Mouse (Mus musculus): ENCODE measurements around the gene Cx3cr1.
A peak's percentile ranks its signal among the peaks of the same experiment; 100 is the strongest.

Gene Cx3cr1

DNA sequence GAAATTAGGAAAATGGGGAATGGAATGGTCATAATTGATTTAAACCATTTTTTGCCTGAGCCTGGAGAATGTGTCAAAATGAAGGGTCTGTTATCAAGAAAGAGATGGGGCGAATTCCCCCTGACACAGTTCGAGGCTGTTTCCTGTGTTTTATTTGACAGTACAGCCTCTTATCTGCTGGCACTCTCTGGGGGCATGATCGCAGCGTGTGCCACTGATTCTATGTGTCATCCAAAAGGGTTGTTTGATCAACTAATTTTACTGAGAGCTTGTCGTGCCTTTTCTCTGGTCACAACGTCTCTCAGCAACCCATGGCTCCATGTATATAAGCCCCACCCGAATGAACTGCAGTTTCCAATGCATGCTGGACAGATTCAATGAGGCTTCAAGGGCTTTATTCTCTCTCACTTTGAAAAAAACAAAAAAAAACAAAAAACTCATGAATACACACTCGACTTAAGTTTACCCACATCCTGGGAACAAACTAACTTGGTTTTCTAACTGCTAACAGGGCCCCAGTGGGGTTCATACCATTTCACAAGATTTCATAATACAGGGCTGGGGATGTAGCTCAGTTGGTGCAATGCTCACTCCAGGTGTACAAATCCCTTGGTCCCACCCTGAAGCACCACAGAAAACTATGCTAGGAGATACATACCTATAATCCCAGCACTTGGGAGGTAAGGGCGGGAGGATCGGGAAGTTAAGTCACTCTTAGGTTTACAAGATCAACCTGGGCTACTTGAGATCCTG lies 76.4 kb downstream of the Cx3cr1 start:
- DNase-seq (ENCODE audit: low spot score) = no peak

DNA sequence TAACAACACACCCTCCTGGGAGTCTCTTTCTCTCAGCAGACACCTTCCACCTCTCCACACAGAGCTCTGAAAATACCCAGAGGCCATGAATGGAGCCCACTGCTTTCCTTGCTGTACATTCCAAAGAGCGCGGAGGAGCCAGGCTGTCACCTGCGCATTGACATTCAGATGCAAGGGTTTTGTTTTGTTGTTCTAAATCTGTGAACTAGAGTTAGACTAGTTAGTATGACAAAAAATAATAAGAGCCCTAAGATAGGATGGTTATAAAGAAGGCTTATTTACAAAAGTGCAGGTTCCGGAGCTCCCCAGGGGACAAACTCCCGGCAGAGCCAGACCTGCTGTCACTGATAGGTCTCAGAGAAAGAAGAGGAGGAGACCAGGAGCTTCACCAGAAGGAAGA lies 78.4 kb downstream of the Cx3cr1 start:
- DNase-seq (ENCODE audit: low spot score) = no peak

DNA sequence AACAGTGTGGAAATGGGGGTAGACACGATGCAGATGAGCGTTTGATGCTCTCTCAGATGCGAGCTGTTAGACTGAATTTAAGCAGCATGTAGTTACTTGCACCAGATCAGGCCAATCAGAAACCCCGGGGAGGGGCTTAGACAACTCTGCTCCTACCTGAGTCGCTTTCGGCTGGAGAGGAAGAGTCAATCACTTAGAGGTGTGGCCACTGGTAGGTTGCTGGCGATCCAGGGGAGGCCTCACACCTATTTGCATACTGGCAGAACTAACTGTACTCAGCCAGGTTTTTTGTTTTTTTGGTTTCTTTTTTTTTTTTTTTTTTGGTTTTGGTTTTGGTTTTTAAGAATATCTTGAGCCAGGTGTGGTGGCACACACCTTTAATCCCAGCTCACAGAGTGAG lies 81.4 kb downstream of the Cx3cr1 start:
- DNase-seq (ENCODE audit: low spot score) = no peak

DNA sequence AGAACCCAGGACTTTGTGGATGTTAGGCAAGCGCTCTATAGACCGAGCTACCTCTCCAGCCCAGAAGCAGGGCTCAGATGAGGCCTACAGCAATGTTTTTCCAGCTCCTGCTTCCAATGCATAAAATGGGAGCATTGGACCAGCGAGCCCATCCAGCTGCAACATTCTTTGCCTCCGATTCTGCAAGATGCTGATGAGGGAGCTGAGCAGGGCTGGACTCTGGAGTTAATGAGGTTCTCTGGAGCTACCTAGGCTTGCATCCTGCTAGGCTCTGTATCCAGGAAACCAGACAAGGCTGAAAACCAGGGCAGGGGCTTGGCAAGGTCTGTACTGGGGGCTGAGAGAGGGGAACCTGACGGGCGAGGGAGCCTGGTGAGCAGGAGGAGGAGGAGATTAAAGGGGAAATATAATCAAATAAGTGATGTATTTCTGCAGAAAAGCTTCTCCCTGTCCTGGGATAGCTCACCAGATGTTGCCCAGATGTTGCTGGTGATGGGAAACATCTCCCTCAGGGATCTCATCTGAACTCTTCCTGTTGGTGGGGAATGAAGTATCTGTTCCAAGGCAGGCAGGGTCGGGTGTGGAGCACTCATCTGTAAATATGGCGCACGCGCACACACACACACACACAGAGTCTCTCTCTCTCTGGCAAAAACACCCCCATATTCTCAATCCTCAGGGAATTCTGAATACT lies 83.7 kb downstream of the Cx3cr1 start:
- DNase-seq (ENCODE audit: low spot score) = no peak

DNA sequence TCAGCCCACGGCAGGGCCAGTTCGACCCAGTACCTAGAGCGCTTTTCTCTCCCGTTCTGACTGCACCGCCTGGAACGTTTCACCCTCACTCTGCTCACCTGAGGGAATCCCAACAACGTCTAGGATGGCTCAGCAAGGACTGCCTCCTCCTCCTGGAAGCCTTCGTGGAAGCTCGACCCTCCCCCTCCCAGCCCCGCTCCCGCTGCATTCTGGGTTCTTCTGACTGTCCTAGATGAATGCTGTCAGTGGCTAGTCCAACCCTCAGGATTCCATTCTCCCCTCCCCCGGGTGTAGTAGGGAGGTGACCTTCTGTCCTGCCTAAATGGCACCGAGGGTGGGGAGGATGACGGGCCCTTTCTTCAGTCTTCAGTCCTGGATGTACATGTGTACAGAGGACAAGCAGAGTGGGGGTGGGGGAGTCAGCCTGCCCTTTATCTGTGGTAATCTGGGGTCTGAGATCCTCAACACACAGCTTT lies 85.1 kb downstream of the Cx3cr1 start, which contains the start of gene Csrnp1:
Gene Csrnp1 (minus strand): TSS at position 123 of the 476 bp plus-strand sequence.
- peak; percentile 73 for DNase-seq (ENCODE audit: low spot score)

DNA sequence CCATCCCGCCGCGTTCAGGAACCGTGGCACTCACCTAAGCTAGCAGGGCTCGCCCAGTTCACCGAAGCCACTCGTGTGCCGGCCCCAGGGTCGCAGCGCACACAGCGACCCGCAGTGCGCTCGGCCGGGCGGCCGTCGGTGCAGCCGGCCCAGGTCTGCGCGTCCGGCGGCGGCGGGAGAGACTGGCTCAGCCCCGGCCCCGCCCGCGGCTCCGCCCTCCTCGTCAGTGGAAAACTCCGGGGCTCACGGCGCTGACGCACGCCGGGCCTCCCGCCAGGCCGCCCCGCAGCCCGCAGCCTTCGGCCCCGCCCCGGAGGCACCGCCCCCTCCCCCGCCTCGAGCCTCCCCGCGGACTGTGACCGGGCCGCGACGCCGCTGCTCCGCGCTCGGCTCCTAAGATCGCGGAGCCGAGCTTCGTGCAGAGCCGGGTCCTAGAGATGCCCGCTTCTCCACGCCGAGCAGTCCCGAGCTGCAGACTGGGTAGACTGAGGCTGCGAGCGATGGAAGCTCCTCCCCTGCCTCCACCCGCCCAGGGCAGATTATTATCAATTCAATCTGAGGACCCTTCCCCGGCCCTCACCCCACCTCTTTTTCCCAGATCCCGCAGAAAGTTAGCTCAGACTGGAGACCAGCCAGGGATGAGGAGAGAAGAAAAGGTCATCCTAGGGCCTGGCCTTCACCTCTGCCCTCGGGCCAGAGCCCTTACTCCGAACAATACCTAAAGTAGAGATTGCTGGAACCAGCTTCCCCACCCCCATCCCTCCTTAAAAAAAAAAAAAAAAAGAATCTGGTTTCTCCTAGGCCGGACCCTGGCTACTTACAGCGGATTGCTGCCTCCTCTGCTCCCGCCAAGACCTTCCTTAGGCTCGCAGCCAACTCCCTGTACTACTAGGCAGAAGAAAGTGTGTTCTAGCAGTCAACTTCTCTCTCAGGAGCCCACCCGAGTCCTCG lies 85.8 kb downstream of the Cx3cr1 start:
- DNase-seq (ENCODE audit: low spot score) = peak; percentile 83

DNA sequence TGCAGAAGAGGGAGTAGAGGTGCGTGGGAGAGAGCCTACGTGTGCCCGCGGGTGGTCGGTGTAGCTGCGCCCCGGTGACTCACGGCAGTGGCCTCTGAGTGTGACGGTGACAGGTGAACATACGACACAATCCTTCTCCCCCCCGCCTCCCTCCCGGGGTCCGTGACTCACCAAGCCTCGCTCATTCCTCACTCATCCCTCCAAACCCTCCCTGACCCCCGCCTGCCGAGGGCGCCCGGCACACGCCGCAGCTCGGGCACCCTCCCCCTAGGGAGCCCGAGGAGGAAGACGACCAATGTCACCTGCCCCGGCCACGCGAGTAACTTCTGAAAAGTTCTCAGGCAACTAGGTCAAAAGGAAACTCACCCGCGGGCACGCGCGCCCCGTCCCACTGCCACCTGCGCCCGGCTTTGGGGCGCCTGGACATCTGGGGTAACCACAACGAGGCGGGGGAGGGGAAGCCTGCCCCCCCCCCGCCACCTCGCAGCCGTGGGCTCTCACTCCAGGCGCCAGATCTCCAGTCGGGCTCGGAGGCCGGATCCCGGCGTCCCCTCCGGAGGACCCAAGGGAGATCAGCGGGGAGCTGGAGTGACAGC lies 86.6 kb downstream of the Cx3cr1 start:
- DNase-seq (ENCODE audit: low spot score) = no peak

DNA sequence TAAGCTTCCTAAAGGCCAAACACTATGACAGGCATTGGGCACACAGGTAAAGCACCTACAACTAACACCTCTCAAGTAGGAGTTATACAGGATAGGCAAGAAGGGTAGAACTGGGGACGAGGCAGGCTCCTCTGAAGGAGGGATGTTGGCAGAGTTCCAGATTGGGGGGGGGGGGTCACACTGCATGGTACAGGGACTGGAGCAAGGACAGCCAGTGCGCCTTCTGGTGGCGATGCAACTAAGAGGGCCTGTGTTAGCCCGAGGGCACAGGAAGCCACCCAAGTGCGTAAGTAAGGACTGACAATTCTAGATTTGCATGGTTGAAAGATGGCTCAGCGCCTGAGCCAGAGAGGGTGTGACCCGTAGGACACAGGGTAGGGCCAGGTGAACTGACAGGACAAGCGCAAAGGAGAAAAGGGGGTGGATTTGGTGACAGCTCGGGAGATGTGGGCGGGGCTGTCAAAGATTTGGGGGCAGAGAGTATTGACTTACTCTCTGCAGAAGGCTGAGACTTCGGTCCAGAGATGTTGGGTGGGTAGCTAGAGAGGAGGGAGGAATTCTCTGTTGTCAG lies 87.4 kb downstream of the Cx3cr1 start:
- DNase-seq (ENCODE audit: low spot score) = peak; percentile 63

DNA sequence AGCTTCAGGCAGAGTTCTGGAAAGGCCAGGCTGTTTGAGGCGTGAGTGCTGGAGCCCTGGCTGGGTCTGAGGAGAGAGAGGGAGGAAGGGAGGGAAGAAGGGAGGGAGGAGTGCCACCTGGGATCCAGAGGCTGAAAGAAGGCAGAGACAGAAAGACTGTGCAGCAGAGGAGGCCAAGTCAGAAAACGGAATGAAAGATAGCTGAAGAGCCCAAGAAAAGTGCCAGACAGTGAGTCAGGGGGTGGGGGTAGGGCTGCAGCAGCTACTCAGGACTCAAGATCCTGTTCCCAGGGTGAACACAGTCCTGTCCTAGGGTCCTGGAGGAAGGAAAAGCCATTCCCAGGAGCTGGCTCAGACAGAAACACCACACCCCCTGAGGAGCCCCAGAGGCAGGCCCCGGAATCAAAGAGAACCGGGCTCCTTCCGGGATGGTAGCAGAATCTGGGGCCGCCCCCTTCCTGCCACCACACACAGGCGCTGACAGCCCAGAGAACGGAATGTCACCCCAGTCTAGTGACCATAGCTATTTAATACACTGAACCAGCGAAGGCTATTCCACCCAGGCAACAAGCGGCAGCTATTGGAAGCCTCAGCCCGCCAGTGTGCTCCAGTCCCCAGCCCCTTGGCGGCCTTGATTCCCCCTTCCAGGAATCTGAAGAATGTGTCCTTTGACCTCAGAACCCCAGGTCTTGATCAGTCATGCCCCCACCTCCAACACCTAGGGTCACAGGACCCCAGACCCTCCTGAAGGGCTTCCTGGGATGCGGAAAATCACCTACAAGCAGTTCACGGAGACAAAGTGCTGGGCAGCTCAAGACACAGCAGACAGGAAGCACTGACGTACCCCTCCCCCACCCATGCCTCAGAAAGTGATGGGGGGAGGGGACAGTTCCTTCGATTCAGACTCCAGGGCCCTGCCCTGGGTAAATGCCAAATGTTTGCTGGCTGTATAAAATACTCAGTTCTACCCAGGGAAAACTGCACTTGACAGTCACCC lies 88.2 kb downstream of the Cx3cr1 start:
- DNase-seq (ENCODE audit: low spot score) = peak; percentile 92

DNA sequence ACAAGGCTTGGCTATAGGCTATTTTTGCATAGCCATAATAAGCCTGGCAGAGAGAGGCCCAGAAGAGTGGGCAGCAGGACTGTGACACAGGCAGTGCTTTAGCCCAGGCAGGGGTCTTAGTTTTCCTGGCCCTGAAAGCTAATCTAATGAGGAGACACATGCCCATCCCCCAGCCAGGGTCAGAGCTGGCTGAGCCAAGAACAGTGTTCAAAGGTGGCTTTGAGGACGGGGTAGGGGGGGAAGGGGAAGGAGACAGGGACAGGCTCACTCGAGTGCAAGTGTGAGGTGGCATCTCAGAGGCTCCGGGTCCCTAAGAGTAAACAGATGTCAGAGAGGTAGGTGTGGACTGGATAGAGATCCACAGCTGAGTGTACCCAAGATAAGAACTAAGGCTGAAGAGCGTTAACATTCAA lies 88.9 kb downstream of the Cx3cr1 start:
- DNase-seq (ENCODE audit: low spot score) = peak; percentile 59

DNA sequence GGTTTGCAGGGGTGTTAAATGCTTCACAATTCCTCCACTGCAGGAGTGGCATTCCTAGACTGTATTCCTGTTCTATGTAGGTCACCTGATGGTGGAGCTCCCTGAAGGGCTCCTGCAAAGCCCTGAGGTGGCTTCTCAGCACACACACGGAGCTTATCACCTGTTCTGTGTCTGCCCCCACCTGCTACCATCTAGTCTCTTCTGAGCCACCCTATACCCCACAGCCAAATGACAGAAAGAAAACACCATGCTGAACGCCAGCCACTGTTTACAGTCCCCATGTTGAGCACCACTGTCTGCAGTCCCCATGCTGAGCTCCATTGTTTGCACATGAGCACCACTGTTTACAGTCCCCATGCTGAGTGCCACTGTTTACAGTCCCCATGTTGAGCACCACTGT lies 89.9 kb downstream of the Cx3cr1 start:
- no peak for DNase-seq (ENCODE audit: low spot score)

DNA sequence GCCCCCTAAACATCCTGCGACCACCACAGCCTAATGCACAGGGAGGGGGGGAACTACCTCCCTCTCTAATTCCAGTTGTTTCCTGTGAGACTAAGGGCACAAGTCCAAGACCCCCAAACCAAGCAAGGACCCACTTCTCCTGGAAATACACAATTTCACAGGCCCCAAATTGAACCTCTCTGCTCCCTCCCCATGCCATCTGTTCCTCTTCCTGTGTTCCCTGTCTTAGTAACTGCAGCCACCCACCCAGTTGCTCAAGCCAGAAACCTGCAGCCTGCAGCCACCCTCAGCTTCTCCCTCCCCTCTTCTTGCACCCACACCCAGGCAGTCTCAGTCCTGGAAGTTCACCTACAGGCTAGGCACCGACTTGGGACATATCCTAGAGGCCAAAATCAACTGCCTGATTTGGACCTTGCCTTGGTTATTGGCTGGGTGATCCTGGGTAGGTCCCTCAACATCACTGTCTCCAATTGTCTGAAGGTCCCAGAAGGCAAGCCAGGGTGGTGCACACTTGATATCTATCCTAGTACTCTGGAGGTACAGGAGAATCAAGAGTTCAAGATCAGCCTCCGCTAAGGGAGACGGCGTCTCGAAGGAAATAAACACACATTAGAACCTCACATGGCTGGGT lies 90.8 kb downstream of the Cx3cr1 start:
- DNase-seq (ENCODE audit: low spot score) = no peak

DNA sequence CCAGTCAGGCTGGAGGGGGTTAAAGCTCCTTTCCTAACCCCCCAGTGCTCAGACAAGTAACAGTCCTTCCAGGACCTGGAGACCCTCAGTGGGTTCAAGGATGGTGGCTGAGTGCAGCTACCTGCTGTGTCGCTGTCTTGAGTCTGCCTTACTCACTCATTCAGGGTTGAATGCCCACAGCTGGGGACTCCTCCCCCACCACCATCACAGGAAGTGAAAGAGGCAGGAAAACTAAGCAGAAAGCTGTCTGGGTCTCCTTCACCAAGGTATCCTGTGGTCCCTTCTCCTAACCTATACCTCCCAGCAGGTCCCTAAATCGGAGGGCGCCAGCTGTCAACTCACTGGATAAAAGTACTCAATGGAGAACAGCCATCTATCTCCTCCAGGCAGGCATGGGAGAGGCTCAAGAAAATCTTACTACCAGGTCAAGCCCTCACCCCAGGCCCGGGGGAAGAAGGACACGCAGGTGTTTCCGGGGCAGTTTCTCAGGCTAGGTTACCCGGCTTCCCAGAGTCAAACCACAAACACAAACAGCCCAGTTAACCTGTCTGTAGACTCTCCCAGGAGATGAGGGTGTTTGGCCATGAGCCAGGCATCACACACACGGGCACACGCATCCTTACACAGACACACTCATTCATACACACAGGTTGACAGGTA lies 91.4 kb downstream of the Cx3cr1 start:
- no peak for DNase-seq (ENCODE audit: low spot score)

DNA sequence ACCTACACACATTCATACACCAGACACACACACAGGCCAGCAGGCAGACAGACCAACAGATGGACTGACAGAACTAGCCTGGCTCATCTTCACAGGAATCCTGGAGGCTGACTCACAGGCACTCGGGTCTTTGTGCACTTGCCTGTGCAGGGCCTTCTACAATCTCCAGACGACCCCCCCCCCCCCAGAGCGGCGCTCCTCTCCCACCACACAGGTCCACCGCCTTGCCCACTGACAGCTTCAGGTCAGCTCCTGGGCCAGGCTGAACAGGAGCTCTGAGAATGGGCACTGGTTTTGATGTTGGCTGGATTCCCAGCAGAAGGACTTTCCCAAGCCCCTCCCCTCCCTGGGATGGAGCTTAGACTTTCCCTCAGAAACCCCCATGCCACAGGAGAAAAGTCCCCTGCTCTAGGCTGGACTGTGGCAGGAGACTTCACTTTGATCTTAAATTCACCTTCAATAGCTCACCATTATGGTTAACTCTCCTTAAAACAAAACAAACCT lies 92.1 kb downstream of the Cx3cr1 start:
- no peak for DNase-seq (ENCODE audit: low spot score)

DNA sequence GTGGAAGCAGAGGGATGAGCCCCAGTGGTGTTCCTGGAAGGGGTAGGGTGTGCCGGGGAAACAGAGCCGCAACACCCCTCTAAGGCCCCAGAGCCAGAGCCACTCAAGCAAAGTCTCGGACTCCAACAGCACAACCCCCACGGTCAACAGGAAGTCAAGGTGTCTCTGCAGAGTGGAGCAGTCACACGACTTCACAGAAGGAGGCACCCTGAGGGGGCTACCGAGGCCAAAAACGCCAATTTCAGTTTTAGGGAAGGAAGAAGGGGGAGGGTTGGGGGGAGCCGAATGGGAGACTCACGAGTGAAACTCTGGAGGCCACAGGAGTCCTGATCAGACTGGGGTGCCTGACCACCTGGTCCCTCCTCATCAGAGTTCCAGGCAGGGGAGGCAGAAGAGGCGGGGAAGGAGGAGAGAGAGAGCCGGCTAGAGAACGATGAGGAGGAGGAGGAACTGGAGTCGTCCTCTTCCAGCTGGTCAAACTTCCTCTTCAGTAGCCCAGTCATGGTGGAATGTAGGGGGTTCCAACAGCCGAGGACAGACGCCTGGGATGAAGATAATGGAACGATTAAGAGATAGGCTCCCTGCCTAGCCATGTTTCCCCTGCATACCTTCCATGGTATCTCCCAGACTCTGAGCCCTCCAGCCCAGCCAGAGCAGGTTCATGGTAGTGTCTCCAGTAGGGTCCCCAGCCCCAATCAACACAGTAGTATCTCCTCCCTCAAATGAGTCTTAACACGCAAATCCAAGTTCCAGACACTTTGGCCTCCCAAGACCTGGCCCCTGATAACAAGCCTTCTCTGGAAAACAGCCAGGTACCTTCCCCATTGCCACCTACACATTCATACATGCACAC lies 92.7 kb downstream of the Cx3cr1 start:
- no peak for DNase-seq (ENCODE audit: low spot score)

DNA sequence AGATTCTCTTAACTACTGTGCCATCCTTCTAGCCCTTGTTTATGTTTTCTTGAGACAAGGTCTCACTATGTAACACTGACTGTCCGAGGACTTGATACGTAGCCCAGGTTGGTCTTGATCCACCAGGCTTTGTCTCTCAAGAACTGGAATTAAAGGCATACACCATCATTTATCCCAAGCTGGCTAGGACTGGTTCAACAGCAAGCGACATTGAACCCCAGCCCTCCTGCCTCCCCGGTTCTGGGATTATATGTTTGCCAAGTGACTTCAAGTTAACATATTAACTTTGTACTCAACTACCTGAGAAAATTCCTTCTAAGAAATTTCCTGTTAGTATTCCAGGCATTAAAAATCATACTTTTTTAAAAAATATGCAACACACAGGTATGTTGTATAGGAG lies 94.4 kb downstream of the Cx3cr1 start:
- no peak for DNase-seq (ENCODE audit: low spot score)

DNA sequence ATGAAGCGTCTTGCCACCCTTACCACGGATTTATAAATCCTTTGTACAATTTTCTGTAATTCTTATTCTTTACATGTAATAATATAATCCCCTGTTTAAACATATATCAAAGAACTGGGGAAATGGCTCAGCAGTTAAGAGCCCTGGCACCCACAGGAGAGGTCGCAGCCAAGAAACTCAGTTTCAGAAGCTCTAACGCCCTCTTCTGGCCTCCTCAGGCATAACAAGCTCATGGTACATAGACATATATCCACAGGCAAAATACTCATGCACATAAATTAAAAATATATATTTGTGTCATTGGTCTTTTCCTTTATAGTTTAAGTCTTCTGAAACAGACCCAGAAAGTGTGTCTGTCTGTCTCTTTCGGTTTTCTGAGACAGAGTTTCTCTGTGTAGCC lies 95.1 kb downstream of the Cx3cr1 start:
- DNase-seq (ENCODE audit: low spot score) = no peak

DNA sequence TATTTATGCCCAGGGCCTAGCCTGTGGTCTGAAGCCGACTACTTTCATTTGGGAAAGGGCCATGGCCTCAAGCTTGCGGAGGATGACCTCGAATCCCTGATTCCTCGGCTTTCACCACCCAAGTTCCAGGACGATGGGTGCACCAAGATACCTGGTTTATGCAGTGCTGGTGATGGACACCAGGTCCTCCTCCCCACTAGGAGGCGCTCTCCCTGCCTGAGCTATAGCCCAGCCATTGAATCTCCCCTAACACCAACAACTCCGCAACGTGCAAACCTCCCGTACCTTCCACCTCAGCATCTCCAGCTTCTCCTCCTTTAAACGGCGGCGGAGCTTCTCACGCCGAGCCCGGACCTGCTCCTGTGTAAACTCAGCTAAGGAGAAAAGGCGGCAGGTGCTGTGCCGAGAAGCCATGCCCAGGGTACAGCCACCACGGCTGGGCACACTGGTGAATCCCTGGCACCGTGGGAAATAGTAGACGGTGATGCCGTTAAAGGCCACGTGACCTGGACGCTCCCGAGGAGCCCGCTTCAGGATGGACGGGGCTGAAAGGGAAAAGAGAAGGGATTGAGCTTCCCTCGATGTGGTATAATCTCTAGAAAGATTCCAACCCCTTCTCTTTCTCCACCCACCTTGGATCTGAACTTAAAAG lies 95.7 kb downstream of the Cx3cr1 start:
- no peak for DNase-seq (ENCODE audit: low spot score)

Measured in embryo, embryonic 10.5 days (tissue).